Mouse (Mus musculus): ENCODE data around the gene Hist1h2bp. TPM values are rescaled to one million over a fixed set of nuclear protein-coding genes. Genes with fewer than 3 reads are reported as not detected.
"Not testable (repeated sequence)": the region's sequence is repeated elsewhere in the genome, so short reads cannot be mapped to it uniquely, and the experiment has no call there.

The Hist1h2bp gene
- total and polyA plus RNA-seq, 3 experiments = 0.60 to 510 (median 3.6) TPM

GRCm38 (mm10) chr13:21750159-21751017, 36.9 kb upstream of the Hist1h2bp start, which contains the start of gene Hist1h4k:
Gene Hist1h4k (minus strand): TSS chr13:21750505.
- H3K27ac ChIP-seq (ENCODE audit: insufficient read depth, low read depth) = peak within 1 kb of the TSS; percentile 93
- H3K9me3 ChIP-seq (replicated peaks; ENCODE audit: low read length); H3K27me3 ChIP-seq (replicated peaks); dilution Hi-C loops (cut with MboI; ENCODE audit: extremely low pct_ligation_motif_present, extremely low pct_unique_long_range_greater_than_20kb, low sequenced_read_pairs); in situ Hi-C loops (cut with MboI; ENCODE audit: low pct_ligation_motif_present, low pct_unique_long_range_greater_than_20kb, low sequenced_read_pairs); H3K36me3 ChIP-seq (replicated peaks in 1 of 2; ENCODE audit: control insufficient read depth in 1 of 2, insufficient read depth in 1 of 2, low read length in 1 of 2); H3K79me2 ChIP-seq (replicated peaks; ENCODE audit: control insufficient read depth, extremely low read depth, insufficient read depth, poor library complexity, severe bottlenecking): not testable (repeated sequence)
- peak; percentile 82 for TF ChIP-seq HCFC1 (IDR thresholded peaks at IDR 0.05; ENCODE audit: low read depth, low read length)
- TF ChIP-seq ZMIZ1 (IDR thresholded peaks at IDR 0.05; ENCODE audit: low read depth, low read length) = peak; percentile 100
- peak; percentile 82 for TF ChIP-seq CHD2 (IDR thresholded peaks at IDR 0.05; ENCODE audit: low read length)
- TF ChIP-seq UBTF (IDR thresholded peaks at IDR 0.05; ENCODE audit: low read depth, low read length) = peak; percentile 97
- peak; percentile 96 for TF ChIP-seq POLR2A (IDR thresholded peaks at IDR 0.05; ENCODE audit: low read depth, low read length)
- TF ChIP-seq E2F4 (IDR thresholded peaks at IDR 0.05; ENCODE audit: insufficient replicate concordance, low read depth, low read length) = peak; percentile 91
- 0 out of 2 replicates have a peak, but pooled peaks have one; percentile 64 for TF ChIP-seq MAZ (IDR thresholded peaks at IDR 0.05; ENCODE audit: low read depth, low read length)
- peak; percentile 64 for TF ChIP-seq IRF4 (IDR thresholded peaks at IDR 0.05; ENCODE audit: low read depth, low read length)
- TF ChIP-seq TCF12 (IDR thresholded peaks at IDR 0.05; ENCODE audit: low read depth, low read length) = peak; percentile 92
- 0 out of 2 replicates have a peak, but pooled peaks have one; percentile 64 for TF ChIP-seq KAT2A (IDR thresholded peaks at IDR 0.05; ENCODE audit: insufficient replicate concordance, low read length)
- TF ChIP-seq MXI1 (IDR thresholded peaks at IDR 0.05; ENCODE audit: low read depth, low read length) = peak; percentile 84
- TF ChIP-seq RCOR1 (conservative IDR thresholded peaks at IDR 0.05; ENCODE audit: low read depth, low read length) = peak; percentile 97
- TF ChIP-seq TBP (conservative IDR thresholded peaks at IDR 0.05; ENCODE audit: low read depth, low read length) = peak; percentile 95
- peak; percentile 67 for TF ChIP-seq MEF2A (IDR thresholded peaks at IDR 0.05; ENCODE audit: borderline replicate concordance, low read depth, low read length)
- TF ChIP-seq BHLHE40 (IDR thresholded peaks at IDR 0.05; ENCODE audit: low read depth, low read length) = peak; percentile 55
- peak; percentile 99 for TF ChIP-seq NELFE (IDR thresholded peaks at IDR 0.05; ENCODE audit: low read depth, low read length)
- peak; percentile 46; the same call in 1 of the 2 replicates for TF ChIP-seq ELF1 (IDR thresholded peaks at IDR 0.05; ENCODE audit: low read depth, low read length)
- TF ChIP-seq CHD1 (IDR thresholded peaks at IDR 0.05; ENCODE audit: low read depth, low read length) = peak; percentile 86
- peak; percentile 41; the same call in 1 of the 2 replicates for TF ChIP-seq MAFK (IDR thresholded peaks at IDR 0.05; ENCODE audit: insufficient replicate concordance, low read length)
- TF ChIP-seq SIN3A (IDR thresholded peaks at IDR 0.05; ENCODE audit: low read length) = peak; percentile 96
- H3K4me3 ChIP-seq (replicated peaks in 1 of 3; ENCODE audit: low read depth in 2 of 3, low read length in 2 of 3, poor library complexity in 1 of 3) = peak within 1 kb of the TSS; percentile 53 to 69 (median 55)
- H3K9ac ChIP-seq (ENCODE audit: insufficient read depth, low read depth) = peak within 1 kb of the TSS; percentile 92
- peaks cover 0 to 19% of the 10 kb centered on the region in 2 experiments; a peak in 2 of 4 replicates for H3K4me1 ChIP-seq (ENCODE audit: control insufficient read depth in 1 of 2, insufficient read depth in 2 of 2)
- DNase-seq (ENCODE audit: extremely low read depth) = peak; percentile 93
- H3K4me2 ChIP-seq (ENCODE audit: insufficient read depth, low read depth, poor library complexity, severe bottlenecking) = peak within 1 kb of the TSS; percentile 96

Measured in CH12.LX (cell line).